Mouse (Mus musculus): ENCODE data around the gene Casq1. TPM values are rescaled to one million over a fixed set of nuclear protein-coding genes. Genes with fewer than 3 reads are reported as not detected.
A peak's percentile ranks its signal among the peaks of the same experiment; 100 is the strongest.

The Casq1 gene
- polyA plus RNA-seq, 1 experiment: 2.9 TPM

GRCm38 (mm10) chr1:172229215-172229614, 9.5 kb upstream of the Casq1 start:
- no peak for TF ChIP-seq POLR2A (IDR thresholded peaks at IDR 0.05; ENCODE audit: extremely low read depth, insufficient read depth, low read length)
- TF ChIP-seq CTCF (IDR thresholded peaks at IDR 0.05; ENCODE audit: extremely low read depth, insufficient read depth, low read length): no peak
- Histone ChIP-seq H3K4me1 (ENCODE audit: control insufficient read depth, insufficient read depth, low read length) (no peaks in the 10 kb centered on the region), H3K27ac (ENCODE audit: insufficient read depth, low read length) (no peak overlapping the region), H3K4me3 (ENCODE audit: insufficient read depth, low read length) (no peak overlapping the region)

GRCm38 (mm10) chr1:172228209-172228608, 8.5 kb upstream of the Casq1 start:
- no peak overlapping the region for H3K4me3 ChIP-seq (ENCODE audit: insufficient read depth, low read length)
- no peaks in the 10 kb centered on the region for H3K4me1 ChIP-seq (ENCODE audit: control insufficient read depth, insufficient read depth, low read length)
- no peak overlapping the region for H3K27ac ChIP-seq (ENCODE audit: insufficient read depth, low read length)
- TF ChIP-seq POLR2A (IDR thresholded peaks at IDR 0.05; ENCODE audit: extremely low read depth, insufficient read depth, low read length) (no peak), CTCF (IDR thresholded peaks at IDR 0.05; ENCODE audit: extremely low read depth, insufficient read depth, low read length) (no peak)

- no peak overlapping the region for H3K27ac ChIP-seq (ENCODE audit: insufficient read depth, low read length)
- 0 out of 2 replicates have a peak, but pooled peaks cover 2% of the 10 kb centered on the region for H3K4me1 ChIP-seq (ENCODE audit: control insufficient read depth, insufficient read depth, low read length)
- no peak overlapping the region for H3K4me3 ChIP-seq (ENCODE audit: insufficient read depth, low read length)
- TF ChIP-seq CTCF (IDR thresholded peaks at IDR 0.05; ENCODE audit: extremely low read depth, insufficient read depth, low read length): no peak
- no peak for TF ChIP-seq POLR2A (IDR thresholded peaks at IDR 0.05; ENCODE audit: extremely low read depth, insufficient read depth, low read length)
These were observed 1.8 kb upstream of the Casq1 start for GRCm38 (mm10) chr1:172221297-172222063.

- Histone ChIP-seq H3K4me3 (ENCODE audit: insufficient read depth, low read length) (no peak overlapping the region), H3K27ac (ENCODE audit: insufficient read depth, low read length) (no peak overlapping the region), H3K4me1 (ENCODE audit: control insufficient read depth, insufficient read depth, low read length) (0 out of 2 replicates have a peak, but pooled peaks cover 2% of the 10 kb centered on the region)
- no peak for TF ChIP-seq POLR2A (IDR thresholded peaks at IDR 0.05; ENCODE audit: extremely low read depth, insufficient read depth, low read length)
- TF ChIP-seq CTCF (IDR thresholded peaks at IDR 0.05; ENCODE audit: extremely low read depth, insufficient read depth, low read length): no peak
These were observed 746 bp upstream of the Casq1 start for GRCm38 (mm10) chr1:172220414-172220813.

GRCm38 (mm10) chr1:172218164-172218910, 1.3 kb downstream of the Casq1 start:
- no peak for TF ChIP-seq POLR2A (IDR thresholded peaks at IDR 0.05; ENCODE audit: extremely low read depth, insufficient read depth, low read length)
- no peak for TF ChIP-seq CTCF (IDR thresholded peaks at IDR 0.05; ENCODE audit: extremely low read depth, insufficient read depth, low read length)
- no peak overlapping the region for H3K4me3 ChIP-seq (ENCODE audit: insufficient read depth, low read length)
- H3K27ac ChIP-seq (ENCODE audit: insufficient read depth, low read length): no peak overlapping the region
- 0 out of 2 replicates have a peak, but pooled peaks cover 2% of the 10 kb centered on the region for H3K4me1 ChIP-seq (ENCODE audit: control insufficient read depth, insufficient read depth, low read length)

GRCm38 (mm10) chr1:172217148-172217547, 2.5 kb downstream of the Casq1 start:
- Histone ChIP-seq H3K4me3 (ENCODE audit: insufficient read depth, low read length) (no peak overlapping the region), H3K4me1 (ENCODE audit: control insufficient read depth, insufficient read depth, low read length) (0 out of 2 replicates have a peak, but pooled peaks cover 2% of the 10 kb centered on the region), H3K27ac (ENCODE audit: insufficient read depth, low read length) (0 out of 2 replicates have a peak overlapping the region, but pooled peaks have one; percentile 22)
- TF ChIP-seq CTCF (IDR thresholded peaks at IDR 0.05; ENCODE audit: extremely low read depth, insufficient read depth, low read length): peak; percentile 92
- TF ChIP-seq POLR2A (IDR thresholded peaks at IDR 0.05; ENCODE audit: extremely low read depth, insufficient read depth, low read length): no peak

- TF ChIP-seq CTCF (IDR thresholded peaks at IDR 0.05; ENCODE audit: extremely low read depth, insufficient read depth, low read length) (no peak), POLR2A (IDR thresholded peaks at IDR 0.05; ENCODE audit: extremely low read depth, insufficient read depth, low read length) (no peak)
- Histone ChIP-seq H3K4me3 (ENCODE audit: insufficient read depth, low read length) (no peak overlapping the region), H3K4me1 (ENCODE audit: control insufficient read depth, insufficient read depth, low read length) (0 out of 2 replicates have a peak, but pooled peaks cover 2% of the 10 kb centered on the region), H3K27ac (ENCODE audit: insufficient read depth, low read length) (no peak overlapping the region)
These were observed 4.9 kb downstream of the Casq1 start for GRCm38 (mm10) chr1:172214748-172215147.

- Histone ChIP-seq H3K4me1 (ENCODE audit: control insufficient read depth, insufficient read depth, low read length) (0 out of 2 replicates have a peak, but pooled peaks cover 2% of the 10 kb centered on the region), H3K27ac (ENCODE audit: insufficient read depth, low read length) (no peak overlapping the region), H3K4me3 (ENCODE audit: insufficient read depth, low read length) (no peak overlapping the region)
- TF ChIP-seq CTCF (IDR thresholded peaks at IDR 0.05; ENCODE audit: extremely low read depth, insufficient read depth, low read length): no peak
These were observed 5.9 kb downstream of the Casq1 start for GRCm38 (mm10) chr1:172213771-172214170.

GRCm38 (mm10) chr1:172212776-172213175, 6.9 kb downstream of the Casq1 start:
- Histone ChIP-seq H3K4me1 (ENCODE audit: control insufficient read depth, insufficient read depth, low read length) (0 out of 2 replicates have a peak, but pooled peaks cover 2% of the 10 kb centered on the region), H3K4me3 (ENCODE audit: insufficient read depth, low read length) (no peak overlapping the region), H3K27ac (ENCODE audit: insufficient read depth, low read length) (no peak overlapping the region)
- TF ChIP-seq POLR2A (IDR thresholded peaks at IDR 0.05; ENCODE audit: extremely low read depth, insufficient read depth, low read length) (no peak), CTCF (IDR thresholded peaks at IDR 0.05; ENCODE audit: extremely low read depth, insufficient read depth, low read length) (no peak)
